Mouse (Mus musculus) heart, postnatal 4 days (tissue): ENCODE measurements around the gene Ttc34. TPM values are rescaled to one million over a fixed set of nuclear protein-coding genes. Genes with fewer than 3 reads are reported as not detected.
A peak's percentile ranks its signal among the peaks of the same experiment; 100 is the strongest.

Source experiments
- DNase-seq: peaks from one replicate; pipeline ENCODE4 v3.0.0; 2021
- total RNA-seq, 2 experiments: library from RNA; stranded (reverse); gene quantifications; 2 replicates each; pipeline ENCODE4 v1.2.3; 2021

Gene Ttc34
- total RNA-seq, 2 experiments from 2014 or later, result 0.26 to 0.41 TPM

DNA sequence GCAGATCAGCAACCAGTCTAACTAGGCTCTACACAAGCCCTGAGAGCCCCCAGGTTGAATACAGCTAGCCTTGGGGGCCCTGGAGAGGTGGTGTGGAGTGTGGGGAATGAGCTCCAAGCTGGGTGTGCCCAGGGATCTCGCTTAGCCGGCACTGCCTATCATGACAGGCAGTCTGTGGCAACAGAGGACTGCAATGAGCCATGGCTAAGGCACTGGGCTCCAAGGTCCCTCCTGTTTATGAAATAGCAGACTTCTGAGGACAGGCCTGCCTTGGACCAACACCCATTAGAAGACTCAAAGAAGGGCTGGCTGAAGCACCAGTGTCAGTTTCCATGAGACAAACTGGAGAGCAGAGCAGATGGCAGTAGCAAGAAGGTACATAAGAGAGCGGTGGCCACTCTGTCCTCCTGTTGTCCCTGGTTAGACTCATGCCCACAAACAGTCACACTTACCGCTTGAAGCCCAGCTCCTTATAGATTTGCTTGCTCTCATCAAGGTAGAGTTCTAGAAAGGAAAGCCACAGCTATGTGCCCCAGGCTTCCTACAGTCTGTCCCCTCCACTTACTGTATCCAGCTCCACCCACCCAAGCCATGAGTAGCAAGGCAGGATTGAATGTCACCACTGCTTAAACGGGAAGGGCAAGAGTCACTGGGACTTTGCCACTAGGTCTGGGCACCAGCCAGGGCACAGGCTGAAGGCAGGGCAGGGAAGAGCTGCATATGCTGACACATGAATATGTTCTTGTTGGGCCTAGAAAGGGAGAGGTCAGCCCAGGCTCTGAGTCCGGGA is 60.6 kb downstream of the Ttc34 start:
- DNase-seq, result peak; percentile 26

DNA sequence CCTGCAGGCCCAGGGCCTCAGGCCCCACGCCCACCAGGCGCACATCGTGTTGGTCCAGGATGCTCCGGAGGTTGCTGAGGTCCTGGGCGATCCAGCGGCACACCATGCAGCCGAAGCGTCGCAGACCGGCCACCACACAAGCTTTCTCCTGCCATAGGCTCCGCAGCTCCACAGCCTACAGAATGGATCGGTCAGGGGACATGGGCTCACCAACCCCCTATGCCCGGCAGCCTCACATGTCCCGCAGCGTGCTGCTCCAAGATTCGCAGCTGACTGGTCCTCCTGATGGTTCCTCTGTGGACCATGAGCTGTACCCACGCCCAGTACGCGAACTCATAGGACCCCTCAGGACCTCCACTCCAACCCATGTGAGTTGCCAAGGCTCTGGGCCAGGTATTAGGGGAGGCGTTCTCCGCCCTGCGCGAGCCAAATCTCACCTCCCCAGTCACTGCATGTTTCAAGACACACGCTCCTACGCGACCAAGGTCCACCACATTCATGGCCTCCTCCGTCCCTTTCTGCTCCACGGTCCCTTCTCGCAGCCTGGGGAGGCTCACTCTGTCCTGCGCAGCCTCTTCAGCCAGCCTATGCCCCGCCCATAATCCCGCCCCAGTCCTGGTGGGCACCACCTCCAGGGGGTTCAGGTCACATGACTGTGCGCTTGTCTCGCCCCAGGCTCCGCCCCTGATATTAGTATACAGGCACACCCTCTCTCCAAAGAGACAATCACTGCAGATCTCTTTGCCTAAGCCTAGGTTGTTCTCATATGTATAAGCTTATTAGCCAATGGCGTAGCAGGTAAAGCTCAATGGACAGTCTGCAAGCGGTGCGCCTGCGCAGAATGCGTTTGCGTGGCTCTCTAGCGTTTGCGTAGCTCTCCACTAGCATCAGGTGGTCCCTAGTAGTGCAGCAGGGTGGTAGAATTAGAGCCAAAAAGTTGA is 61.5 kb downstream of the Ttc34 start, which contains the start of gene Fam213b:
Gene Fam213b (minus strand): TSS at position 630 of the 941 bp plus-strand sequence.
- peak; percentile 80 for DNase-seq

DNA sequence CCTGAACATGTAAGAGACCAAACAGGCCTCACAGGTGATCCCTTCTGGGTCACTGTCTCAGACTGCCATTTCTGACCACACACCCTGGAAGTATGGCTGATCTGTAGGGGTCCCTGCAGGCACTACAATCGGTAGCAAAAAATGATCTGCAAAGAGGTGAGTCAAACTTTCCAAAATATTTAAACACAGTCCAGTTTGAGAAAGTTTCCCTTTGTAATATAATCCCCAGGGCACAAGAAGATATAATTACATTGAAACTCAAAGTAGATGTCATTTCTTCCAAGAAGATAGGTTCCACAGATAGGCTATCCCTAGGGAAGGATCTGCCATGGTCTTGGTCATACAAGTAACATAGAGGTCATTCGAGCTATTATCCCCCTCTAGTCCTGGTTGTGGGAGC is 65.1 kb downstream of the Ttc34 start:
- no peak for DNase-seq

DNA sequence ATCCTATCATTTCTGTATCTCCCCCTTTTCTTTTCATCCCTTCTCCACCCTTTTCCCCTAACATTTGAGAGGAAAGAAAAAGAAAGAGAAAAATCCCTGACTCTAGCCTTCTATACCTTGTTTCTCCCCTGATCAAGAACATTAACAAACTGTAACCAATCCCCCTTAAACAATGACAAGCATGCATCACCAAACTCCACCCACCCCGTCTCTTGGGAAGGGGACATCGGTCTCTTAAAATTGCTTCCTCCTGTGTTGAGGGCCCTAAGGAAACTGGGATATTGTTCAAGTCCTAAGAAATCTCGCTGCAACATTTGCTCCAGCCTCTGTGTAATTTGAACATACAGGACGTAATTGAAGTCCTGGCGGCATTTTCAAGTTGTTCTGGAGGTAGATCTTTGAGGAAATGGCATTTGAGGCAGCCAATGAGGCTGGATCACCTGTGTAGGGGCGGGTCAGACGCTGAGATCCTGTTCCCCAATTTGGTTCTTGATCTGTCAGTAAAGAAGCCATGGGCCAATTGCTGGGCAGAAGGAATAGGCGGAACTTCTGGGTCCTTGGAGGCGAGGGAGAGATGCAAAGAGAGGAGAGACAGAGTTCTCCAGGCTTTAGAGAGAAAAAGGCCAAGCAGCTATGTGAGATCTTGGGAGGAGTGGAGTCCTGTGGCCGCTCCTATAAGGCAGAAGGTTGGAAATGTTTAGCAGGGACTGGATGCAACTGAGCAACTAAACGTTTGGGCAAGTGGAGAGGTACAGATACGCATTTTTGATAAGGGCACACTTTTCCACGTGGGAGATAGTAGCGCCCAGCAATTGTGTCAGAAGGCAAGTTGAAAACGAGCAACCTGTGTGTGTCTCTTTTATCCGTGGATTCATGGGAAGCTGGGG is 67.2 kb downstream of the Ttc34 start:
- peak; percentile 74 for DNase-seq

DNA sequence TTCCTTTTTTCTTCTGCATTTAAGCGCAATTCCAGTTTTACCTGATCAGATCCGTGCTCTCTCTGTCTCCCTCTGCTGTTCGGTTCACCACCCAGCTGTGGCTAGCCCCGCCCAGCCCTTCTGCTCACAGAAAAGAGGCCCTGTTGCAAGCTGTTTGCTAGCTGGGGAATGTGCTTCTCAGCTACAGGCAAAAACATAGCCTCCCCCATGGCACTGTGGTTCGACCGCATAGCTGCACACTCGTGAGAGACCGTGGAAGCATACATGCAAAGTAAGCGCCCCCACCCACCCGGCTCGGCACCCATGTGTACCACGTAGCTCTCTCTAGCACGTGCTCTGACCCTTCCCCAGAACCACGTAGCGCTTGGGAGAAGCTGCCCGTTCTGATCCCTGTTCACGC is 70.6 kb downstream of the Ttc34 start:
- DNase-seq, result peak; percentile 80

DNA sequence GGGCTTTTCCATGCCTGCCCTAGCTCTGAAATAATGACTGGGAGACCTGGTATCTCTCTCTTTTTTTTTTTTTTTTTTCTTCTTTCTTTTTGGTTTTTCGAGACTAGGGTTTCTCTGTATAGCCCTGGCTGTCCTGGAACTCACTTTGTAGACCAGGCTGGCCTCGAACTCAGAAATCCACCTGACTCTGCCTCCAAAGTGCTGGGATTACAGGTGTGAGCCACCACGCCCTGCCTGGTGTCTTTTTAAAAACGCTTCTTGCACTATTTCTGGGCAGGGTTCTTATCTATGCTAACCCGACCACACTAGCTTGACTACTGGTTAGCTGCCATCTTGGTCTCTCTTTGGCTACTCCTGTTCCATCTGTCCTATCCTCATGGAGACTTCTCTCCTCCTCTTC is 71.2 kb downstream of the Ttc34 start:
- DNase-seq, result no peak

DNA sequence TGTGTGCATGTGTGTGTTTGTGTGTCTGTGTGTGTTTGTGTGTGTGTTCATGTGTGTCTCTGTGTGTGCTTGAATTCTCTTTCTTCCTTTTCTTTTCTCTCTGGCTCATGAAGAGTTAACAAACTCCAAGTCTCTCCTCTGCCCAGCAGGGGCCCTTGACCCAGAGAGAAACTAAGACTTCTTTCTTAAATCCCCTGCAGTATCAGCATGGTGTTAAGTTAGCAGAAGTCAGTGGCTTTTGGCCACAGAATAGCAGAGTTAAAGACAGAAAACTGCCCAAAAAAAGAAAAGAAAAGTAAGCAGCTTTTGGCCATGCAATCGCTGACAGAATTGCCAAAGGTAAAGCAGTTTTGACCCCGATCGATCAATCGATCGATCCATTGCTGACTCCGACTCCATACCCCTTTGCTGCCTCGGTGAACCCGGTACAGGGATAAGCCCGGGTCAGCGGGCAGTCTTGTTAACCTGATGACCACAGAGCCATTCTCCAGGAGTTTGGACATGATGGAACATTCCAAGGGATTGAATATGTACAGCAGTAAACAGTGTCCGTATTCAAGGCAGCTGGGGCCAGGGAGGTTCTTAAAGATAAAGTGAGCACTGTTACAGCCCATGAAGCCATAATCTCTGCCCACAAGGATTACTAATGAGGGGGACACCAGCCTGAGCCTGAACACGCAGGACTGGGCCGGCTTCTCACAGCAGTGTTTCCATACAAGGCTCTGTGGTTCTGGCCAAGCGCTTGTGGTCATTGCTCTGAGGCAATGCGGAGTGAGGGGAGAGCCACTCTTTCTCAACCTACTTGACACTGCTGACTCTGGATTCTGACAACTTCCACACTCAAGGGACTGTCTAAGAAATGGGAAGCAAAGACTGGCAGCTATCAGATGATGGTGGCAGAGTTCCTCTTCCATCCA is 73.6 kb downstream of the Ttc34 start:
- DNase-seq, result no peak

DNA sequence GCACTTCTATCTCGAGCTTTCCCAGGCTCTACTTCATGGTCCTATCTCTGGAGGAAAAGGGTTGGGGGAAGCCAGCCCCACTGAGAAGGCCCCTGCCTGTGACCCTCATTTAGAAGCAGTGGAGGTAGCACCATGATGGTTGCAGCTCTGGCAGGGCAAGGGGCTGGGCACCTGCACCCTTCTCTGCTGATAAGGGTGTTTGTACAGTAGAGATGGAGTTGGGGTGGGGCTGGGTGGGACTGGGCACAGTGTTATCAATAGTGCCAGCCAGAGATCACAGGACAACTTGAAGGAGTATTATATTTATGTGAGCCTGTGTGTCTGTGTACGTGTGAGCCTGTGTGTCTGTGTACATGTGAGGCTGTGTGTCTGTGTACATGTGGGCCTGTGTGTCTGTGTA is 74.4 kb downstream of the Ttc34 start:
- no peak for DNase-seq

DNA sequence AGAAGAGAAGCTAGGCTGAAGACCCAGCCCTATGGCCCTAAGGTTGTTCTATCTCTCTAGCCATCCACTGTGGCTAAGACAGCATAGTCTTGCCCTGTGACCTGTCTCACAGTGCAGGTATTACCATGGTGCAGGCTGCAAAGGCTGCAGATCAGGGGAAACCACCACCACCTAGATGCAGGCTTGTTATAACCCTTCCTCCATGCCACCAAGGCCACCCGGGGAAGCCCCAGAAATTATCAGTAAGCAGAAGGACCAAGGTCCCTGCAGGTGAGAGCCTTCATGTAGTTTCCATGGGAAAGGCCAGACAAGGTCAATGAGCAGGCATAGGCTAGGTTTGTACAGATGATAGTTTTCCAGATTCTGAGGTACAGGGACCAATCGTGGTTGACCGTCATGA is 76.6 kb downstream of the Ttc34 start:
- no peak for DNase-seq

DNA sequence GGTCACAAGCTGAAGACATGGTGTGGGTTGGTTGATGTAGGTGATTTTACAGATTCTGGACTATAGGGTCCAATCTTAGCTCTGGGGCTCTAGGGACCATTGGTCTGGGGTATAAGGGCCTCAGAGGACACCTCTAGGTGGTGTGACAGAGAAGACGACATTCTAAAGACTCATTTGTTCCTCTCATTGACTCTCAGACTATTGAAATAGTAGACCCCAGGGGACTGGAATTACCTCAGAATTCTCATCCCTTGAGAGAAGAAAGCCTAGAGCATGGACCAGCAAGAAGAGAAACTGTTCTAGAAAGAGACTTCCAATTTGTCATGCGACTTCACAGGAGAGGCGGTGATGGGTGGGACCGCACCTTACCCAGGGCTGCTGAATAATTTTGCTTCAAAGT is 77.0 kb downstream of the Ttc34 start:
- no peak for DNase-seq

DNA sequence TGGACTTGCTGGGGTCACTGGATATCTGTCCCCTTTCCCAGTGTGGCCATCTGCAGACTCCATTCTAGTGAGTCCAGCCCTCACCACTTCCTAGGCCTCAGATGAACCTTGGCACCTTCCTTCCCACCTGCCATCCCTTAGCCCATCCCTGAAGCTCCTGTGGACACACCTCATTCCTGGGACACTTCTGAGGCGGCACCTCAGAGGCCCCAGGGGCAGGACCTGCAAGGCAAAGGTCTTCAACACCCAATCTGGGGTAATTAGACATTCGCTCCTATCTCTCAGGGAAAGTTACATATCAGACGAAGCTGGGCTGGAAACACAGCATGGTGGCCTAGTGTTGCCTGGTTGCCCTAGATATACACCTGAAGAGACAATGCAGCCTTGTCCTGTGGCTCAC is 77.4 kb downstream of the Ttc34 start:
- DNase-seq, result no peak

DNA sequence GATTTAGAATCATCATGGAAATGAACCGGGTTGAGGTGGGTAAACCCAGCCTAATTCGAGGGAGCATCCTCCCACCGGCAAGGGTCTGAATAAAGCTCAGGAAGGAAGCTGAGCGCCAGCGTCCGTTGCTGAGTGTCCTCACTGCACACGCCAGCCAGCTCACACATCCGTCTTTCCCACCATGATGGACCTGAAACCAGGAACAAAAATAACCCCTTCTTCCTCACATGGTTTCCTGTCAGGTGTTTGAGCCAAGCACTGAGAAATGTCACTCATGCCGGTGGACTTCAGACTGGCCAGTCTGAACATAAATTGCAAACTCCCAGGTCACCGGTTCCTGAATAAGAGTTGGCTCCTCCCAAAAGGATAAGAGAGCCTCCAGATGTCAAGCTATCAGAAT is 78.0 kb downstream of the Ttc34 start:
- no peak for DNase-seq

DNA sequence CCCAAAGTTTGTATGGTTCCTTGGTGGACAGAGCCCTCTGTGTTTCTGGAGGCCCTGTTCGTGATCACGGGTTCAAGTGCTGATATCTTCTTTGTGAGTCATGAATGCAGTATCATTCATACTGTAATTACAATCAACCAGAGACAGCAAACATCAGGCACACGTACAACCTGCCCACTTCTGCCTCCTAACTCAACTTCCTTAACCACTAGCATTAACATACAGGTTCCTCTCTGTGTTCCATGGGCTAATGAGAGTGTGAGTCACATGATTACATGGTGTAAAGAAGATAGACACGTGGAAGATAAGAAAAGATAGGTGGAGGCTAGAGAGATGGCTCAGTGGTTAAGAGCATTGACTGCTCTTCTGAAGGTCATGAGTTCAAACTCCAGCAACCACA is 79.4 kb downstream of the Ttc34 start:
- no peak for DNase-seq

Other genes starting within 250 kb of the Ttc34 start
- gene Prdm16, start 200.6 kb upstream of the Ttc34 start, total RNA-seq, result 10 to 100 TPM; 25.5 to 26.8 TPM
- not detected for gene Actrt2, start 169.6 kb upstream of the Ttc34 start, total RNA-seq
- under 1 TPM; 0.21 to 0.72 TPM for gene Mmel1, start 32.1 kb downstream of the Ttc34 start, total RNA-seq
- 10 to 100 TPM; 37.8 to 39.7 TPM for gene Fam213b, start 61.7 kb downstream of the Ttc34 start, total RNA-seq
- 1 to 10 TPM; 2.7 to 3.7 TPM for gene Tnfrsf14, start 91.1 kb downstream of the Ttc34 start, total RNA-seq
- gene Hes5, start 123.5 kb downstream of the Ttc34 start, total RNA-seq, result not detected
- gene Pank4, start 126.7 kb downstream of the Ttc34 start, total RNA-seq, result 10 to 100 TPM; 34.9 to 37.5 TPM
- gene Plch2, start 219.3 kb downstream of the Ttc34 start, total RNA-seq, result not detected
- gene Pex10, start 229.6 kb downstream of the Ttc34 start, total RNA-seq, result 10 to 100 TPM; 16.6 to 17.1 TPM
- 10 to 100 TPM; 76.1 to 78.4 TPM for gene Rer1, start 248.9 kb downstream of the Ttc34 start, total RNA-seq
- gene Morn1, start 249.1 kb downstream of the Ttc34 start, total RNA-seq, result 1 to 10 TPM; 2.8 to 3.0 TPM